Mouse (Mus musculus) ES-E14 (cell line): Measurements from ENCODE around the gene Phf21b.

Experiments used
- CHD2 ChIP-seq: IDR thresholded peaks from 2 replicates; pipeline ENCODE4 v1.6.1; 2014; ENCODE audit warnings: mild to moderate bottlenecking, low read depth, low read length, inconsistent platforms
- HCFC1 ChIP-seq: IDR thresholded peaks from 2 replicates; pipeline ENCODE4 v1.6.1; 2012; ENCODE audit warnings: low read length, inconsistent platforms, borderline replicate concordance; ENCODE audit not compliant: insufficient read depth
- MAFK ChIP-seq: IDR thresholded peaks from 2 replicates; pipeline ENCODE4 v1.6.1; 2014; ENCODE audit warnings: mild to moderate bottlenecking, low read depth, low read length, inconsistent platforms; ENCODE audit not compliant: insufficient read depth
- ZC3H11A ChIP-seq: IDR thresholded peaks from 2 replicates; pipeline ENCODE4 v1.6.1; 2012; ENCODE audit warnings: low read depth, mild to moderate bottlenecking, inconsistent platforms, low read length, borderline replicate concordance
- ZNF384 ChIP-seq: IDR thresholded peaks from 2 replicates; pipeline ENCODE4 v1.6.1; 2012; ENCODE audit warnings: low read depth, low read length, inconsistent platforms

GRCm38 (mm10) chr15:84846216-84846615, 9.6 kb downstream of the Phf21b start:
- TF ChIP-seq ZNF384 (no peak), HCFC1 (no peak), CHD2 (no peak), MAFK (no peak), ZC3H11A (no peak)
